Mouse (Mus musculus) stomach, embryonic 14.5 days (tissue): Measurements from ENCODE around the gene Gpr157. TPM values are rescaled to one million over a fixed set of nuclear protein-coding genes. Genes with fewer than 3 reads are reported as not detected.

Experiments
- ATAC-seq: fragments of 200-750 bp; cut with Nextera tagmentation; 2 replicates; pipeline ENCODE4 v1.8.0; 2017; ENCODE audit warnings: low read depth, moderate TSS enrichment; ENCODE audit not compliant: insufficient number of reproducible peaks, insufficient read depth, low FRiP score
- H3K27ac ChIP-seq: fragments of 300-500 bp; sonication (generic); 2 replicates; pipeline ENCODE4 v1.5.1; 2014; ENCODE audit warnings: mild to moderate bottlenecking, low read length, moderate library complexity, mixed read lengths
- H3K27me3 ChIP-seq: fragments of 300-500 bp; sonication (generic); 2 replicates; pipeline ENCODE4 v1.6.1; 2014; ENCODE audit warnings: low read length, control low read depth, mixed read lengths; ENCODE audit not compliant: control insufficient read depth, insufficient read depth
- H3K36me3 ChIP-seq: fragments of 300-500 bp; sonication (generic); 2 replicates; pipeline ENCODE4 v1.6.1; 2014; ENCODE audit warnings: mild to moderate bottlenecking, control low read depth, low read length, moderate library complexity, mixed read lengths; ENCODE audit not compliant: control insufficient read depth, insufficient read depth
- H3K4me1 ChIP-seq: fragments of 300-500 bp; sonication (generic); 2 replicates; pipeline ENCODE4 v1.6.1; 2014; ENCODE audit warnings: low read length, control low read depth, mixed read lengths; ENCODE audit not compliant: control insufficient read depth, insufficient read depth
- H3K4me2 ChIP-seq: fragments of 300-500 bp; sonication (generic); replicated peaks from 2 replicates; pipeline ENCODE4 v1.6.1; 2014; ENCODE audit warnings: low read depth, low read length, control low read depth
- H3K4me3 ChIP-seq: fragments of 300-500 bp; sonication (generic); 2 replicates; pipeline ENCODE4 v1.5.1; 2014; ENCODE audit warnings: low read depth, low read length, control low read depth
- H3K9ac ChIP-seq: fragments of 300-500 bp; sonication (generic); replicated peaks from 2 replicates; pipeline ENCODE4 v1.6.1; 2014; ENCODE audit warnings: low read depth, mild to moderate bottlenecking, control low read depth, low read length, moderate library complexity, mixed read lengths
- H3K9me3 ChIP-seq: fragments of 300-500 bp; sonication (generic); 2 replicates; pipeline ENCODE4 v1.6.1; 2016; ENCODE audit warnings: low read depth, low read length, control low read depth; ENCODE audit not compliant: control insufficient read depth
- WGBS: fragments of 180-500 bp; shearing (Covaris S2); extraction: QIAGEN DNeasy Blood & Tissue Kit; methylation state at CpG from one replicate; pipeline ENCODE4 v1.1.7; 2014; 5-methylcytosine and 5-hydroxymethylcytosine counted together
- polyA plus RNA-seq: library from polyadenylated mRNA; unstranded; fragments of >200 nt; fragmentation: Nextera tagmentation; extraction: Ambion mirVana; gene quantifications from 2 replicates; pipeline ENCODE4 v1.2.1, GENCODE M21; 2014

The Gpr157 gene
- polyA plus RNA-seq, 1 experiment from 2014 or later = 0.39 TPM

DNA sequence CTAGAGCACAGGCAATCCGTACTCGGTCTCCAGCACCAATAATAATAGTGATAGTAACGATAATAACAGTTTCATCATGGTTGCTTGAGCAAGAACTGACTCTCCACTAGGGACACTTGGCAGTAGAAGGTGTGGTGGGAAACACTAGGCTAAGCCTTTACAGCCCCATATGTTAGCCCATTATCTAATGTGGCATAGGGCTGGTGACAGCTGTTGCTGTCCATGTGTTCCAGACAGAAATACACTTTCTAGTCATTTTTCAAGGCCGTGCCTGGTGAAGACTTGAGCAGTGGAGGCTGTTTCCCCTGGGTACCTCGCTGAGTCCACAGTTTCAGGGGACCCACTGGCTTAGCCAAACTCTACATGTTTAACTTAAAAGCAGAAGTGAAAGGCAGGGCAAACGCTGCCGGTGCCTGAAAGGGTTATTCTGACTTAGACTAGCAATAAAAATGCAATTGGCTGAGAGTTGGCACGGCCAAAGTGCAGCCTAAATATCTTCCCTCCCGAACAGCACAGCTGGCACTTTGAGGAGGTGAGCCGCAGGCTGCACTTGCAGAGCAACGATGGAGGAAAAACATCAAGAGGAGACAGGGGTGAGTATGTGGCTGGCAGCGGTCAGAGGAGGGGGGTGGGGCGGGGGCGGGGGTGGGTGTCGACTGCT lies 33.1 kb downstream of the Gpr157 start:
- Histone ChIP-seq H3K36me3 (no peaks in the 10 kb centered on the region), H3K4me3 (no peak overlapping the region), H3K9ac (no peak overlapping the region; the same call in 1 of the 2 replicates), H3K9me3 (no peaks in the 10 kb centered on the region), H3K4me2 (no peak overlapping the region), H3K4me1 (peaks cover 4% of the 10 kb centered on the region; the same call in 1 of the 2 replicates), H3K27me3 (no peaks in the 10 kb centered on the region), H3K27ac (no peak overlapping the region)
- WGBS = 37% methylated on average over 15 of the region's 15 CpGs
- no peak for ATAC-seq

DNA sequence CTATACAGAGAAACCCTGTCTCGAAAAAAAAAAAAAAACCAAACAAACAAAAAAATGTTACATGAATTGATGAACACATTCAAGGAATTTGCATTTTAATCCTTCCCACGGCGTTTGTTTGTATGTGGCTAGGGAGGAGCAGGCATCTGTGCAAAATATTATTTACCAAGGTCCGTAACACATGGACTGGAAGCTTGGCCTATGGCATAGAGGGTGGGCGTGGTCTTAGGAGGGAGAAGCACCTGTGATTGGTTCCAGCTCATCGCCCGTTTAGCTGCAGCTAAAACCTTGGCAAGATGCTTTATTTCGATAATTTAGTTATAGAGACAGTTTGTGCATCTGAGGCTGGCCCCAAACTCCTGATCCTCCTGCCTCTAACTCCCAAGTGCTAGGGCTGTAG lies 34.3 kb downstream of the Gpr157 start:
- Histone ChIP-seq H3K4me1 (peaks cover 4% of the 10 kb centered on the region; the same call in 1 of the 2 replicates), H3K9ac (no peak overlapping the region), H3K27me3 (no peaks in the 10 kb centered on the region), H3K36me3 (no peaks in the 10 kb centered on the region), H3K4me2 (no peak overlapping the region), H3K9me3 (no peaks in the 10 kb centered on the region), H3K4me3 (no peak overlapping the region), H3K27ac (no peak overlapping the region)
- WGBS = 76% methylated on average over 8 of the region's 8 CpGs
- no peak for ATAC-seq

DNA sequence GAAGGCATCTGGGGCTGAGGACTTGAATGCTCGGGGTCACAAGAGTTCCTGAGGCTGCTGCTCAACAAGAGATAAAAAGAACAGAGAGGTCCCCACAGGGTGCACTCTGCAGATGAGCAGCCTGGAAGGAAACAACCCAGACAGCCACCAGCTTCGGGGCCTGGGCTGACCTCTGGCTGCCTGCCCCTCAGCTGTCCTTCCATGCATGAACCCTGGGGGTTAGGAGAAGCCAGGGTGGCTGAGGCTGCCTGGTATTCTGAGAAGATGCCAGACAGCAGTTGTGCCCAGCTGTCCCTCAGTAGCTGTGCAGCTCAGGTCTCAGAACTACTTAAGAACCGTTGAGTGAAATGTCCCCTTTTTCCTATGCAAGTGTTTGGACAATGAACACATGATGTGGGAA lies 35.3 kb downstream of the Gpr157 start:
- no peaks in the 10 kb centered on the region for H3K36me3 ChIP-seq
- no peak overlapping the region for H3K4me2 ChIP-seq
- H3K27me3 ChIP-seq = no peaks in the 10 kb centered on the region
- no peak overlapping the region for H3K9ac ChIP-seq
- H3K4me3 ChIP-seq = no peak overlapping the region
- H3K4me1 ChIP-seq = peaks cover 4% of the 10 kb centered on the region; the same call in 1 of the 2 replicates
- no peaks in the 10 kb centered on the region for H3K9me3 ChIP-seq
- ATAC-seq = no peak
- WGBS = 53% methylated on average over 3 of the region's 3 CpGs
- H3K27ac ChIP-seq = no peak overlapping the region

DNA sequence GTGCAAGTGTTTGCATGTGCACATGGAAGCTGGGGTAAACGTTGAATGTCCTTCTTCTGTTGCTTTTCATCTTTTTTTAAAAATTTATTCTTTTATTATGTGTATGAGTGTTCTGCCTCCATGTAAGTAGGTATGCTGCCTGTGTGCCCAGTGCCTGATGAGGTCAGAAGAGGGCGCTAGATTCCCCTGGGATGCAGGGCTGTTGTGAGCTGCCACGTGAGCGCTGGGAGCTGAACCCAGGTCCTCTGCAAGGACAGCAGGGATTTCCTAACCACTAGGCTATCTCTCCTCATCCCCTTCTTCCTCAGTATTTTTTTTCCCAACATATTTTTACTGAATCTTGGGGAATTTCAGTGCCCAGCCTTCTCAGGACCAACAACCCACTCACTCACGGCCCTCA lies 39.2 kb downstream of the Gpr157 start:
- Histone ChIP-seq H3K36me3 (no peaks in the 10 kb centered on the region), H3K9ac (no peak overlapping the region), H3K4me2 (no peak overlapping the region), H3K9me3 (no peaks in the 10 kb centered on the region), H3K27me3 (no peaks in the 10 kb centered on the region), H3K27ac (no peak overlapping the region), H3K4me3 (no peak overlapping the region), H3K4me1 (no peaks in the 10 kb centered on the region)
- WGBS = 90% methylated on average over 5 of the region's 5 CpGs
- no peak for ATAC-seq

DNA sequence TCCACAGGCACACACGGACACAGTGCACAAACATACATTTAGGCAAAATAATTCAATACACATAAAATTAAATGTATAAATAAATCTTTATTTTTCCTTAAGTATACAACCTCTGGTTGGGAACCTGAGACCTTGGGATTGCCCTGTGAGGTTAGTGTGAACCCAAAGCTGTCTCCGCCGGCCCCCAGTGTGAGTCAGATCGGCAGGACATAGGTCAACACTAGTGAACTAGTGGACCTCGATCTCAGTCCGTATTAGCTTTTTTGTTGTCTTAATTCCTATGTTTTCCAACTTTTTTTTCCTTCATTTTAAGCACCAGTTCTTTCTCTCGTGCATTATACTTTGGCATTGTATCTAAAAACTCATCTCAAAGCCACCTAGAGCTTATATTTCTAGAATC lies 40.7 kb downstream of the Gpr157 start:
- WGBS = 87% methylated on average over 7 of the region's 7 CpGs
- H3K27me3 ChIP-seq = no peaks in the 10 kb centered on the region
- H3K9ac ChIP-seq = no peak overlapping the region
- no peak for ATAC-seq
- H3K27ac ChIP-seq = no peak overlapping the region
- no peaks in the 10 kb centered on the region for H3K36me3 ChIP-seq
- no peak overlapping the region for H3K4me2 ChIP-seq
- H3K4me3 ChIP-seq = no peak overlapping the region
- H3K9me3 ChIP-seq = no peaks in the 10 kb centered on the region
- no peaks in the 10 kb centered on the region for H3K4me1 ChIP-seq

DNA sequence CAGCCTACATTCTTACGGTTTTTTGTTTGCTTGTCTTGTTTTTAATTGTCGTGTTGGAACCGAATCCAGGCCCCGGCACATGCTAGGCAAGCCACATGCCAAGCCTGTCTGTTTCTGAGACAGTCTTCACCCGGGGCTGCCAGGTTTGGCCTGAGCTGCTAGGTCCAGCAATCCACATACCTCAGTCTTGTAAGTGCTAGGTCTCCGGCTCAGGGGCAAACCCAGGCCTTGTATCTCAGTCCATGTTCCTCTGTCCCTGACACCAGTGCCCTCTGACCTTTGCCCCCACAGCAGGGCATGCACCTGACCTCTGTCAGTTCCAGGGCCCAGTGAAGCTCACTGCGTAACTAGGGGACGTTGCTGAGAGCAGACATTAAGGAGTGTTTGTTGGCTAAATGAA lies 41.4 kb downstream of the Gpr157 start:
- no peaks in the 10 kb centered on the region for H3K27me3 ChIP-seq
- ATAC-seq = no peak
- no peak overlapping the region for H3K4me2 ChIP-seq
- H3K27ac ChIP-seq = no peak overlapping the region
- H3K4me1 ChIP-seq = no peaks in the 10 kb centered on the region
- 79% methylated on average over 8 of the region's 8 CpGs for WGBS
- H3K36me3 ChIP-seq = no peaks in the 10 kb centered on the region
- H3K9ac ChIP-seq = no peak overlapping the region
- no peaks in the 10 kb centered on the region for H3K9me3 ChIP-seq
- H3K4me3 ChIP-seq = no peak overlapping the region

DNA sequence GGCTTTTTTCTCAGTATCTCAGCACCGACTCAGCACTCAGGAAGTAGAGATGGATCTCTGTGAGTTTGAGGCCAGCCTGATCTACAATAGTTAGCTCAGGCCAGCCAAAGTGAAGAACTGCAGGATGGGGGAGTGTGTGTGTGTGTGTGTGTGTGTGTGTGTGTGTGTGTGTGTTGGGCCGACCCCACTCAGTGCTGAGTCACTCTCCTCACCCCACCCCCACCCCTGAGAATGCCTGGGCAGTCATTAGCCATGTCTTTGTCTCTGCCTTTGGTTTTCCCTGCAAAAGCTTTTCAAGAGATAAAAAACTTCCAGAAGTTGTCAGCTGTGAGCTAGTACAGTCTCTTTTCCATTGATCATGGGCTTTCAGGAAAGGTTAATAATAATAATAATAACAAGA lies 43.5 kb downstream of the Gpr157 start:
- Histone ChIP-seq H3K9ac (no peak overlapping the region), H3K4me3 (no peak overlapping the region), H3K36me3 (no peaks in the 10 kb centered on the region), H3K4me1 (no peaks in the 10 kb centered on the region), H3K27ac (no peak overlapping the region), H3K9me3 (no peaks in the 10 kb centered on the region), H3K4me2 (no peak overlapping the region), H3K27me3 (no peaks in the 10 kb centered on the region)
- WGBS = 14% methylated on average over 2 of the region's 2 CpGs
- no peak for ATAC-seq

DNA sequence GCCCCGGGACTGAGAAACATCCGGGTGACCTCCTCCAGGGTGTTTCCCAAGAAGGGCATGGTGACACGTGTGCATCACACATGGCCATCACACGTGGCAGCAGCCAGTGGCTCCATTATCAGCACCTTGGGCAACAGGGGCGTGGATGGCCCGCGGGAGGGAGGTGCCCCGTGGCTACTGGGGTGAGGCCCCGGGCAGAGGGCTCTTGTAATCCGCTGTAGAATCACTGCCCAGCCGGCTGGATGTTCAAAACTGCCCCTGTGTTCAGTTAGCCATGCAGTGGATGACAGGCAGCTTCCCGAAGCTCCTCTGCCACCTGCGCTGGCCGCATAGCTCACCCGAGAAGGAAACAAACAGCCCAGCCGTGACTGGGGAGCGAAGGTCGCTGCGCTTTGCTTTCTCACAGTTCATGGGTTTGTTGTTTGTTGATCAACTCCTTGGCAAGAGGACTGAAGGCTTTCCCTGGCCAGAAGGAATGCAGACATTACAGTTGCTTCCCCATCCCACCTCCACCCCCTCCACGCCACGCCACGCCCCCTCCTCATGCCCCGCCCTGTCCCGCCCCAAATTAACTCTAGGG lies 45.6 kb downstream of the Gpr157 start:
- H3K4me1 ChIP-seq = no peaks in the 10 kb centered on the region
- no peak overlapping the region for H3K27ac ChIP-seq
- H3K9ac ChIP-seq = no peak overlapping the region
- no peaks in the 10 kb centered on the region for H3K9me3 ChIP-seq
- WGBS = 26% methylated on average over 24 of the region's 24 CpGs
- peak overlapping the region; percentile 11; the same call in 1 of the 2 replicates for H3K4me3 ChIP-seq
- no peaks in the 10 kb centered on the region for H3K27me3 ChIP-seq
- H3K4me2 ChIP-seq = peak overlapping the region; percentile 47
- H3K36me3 ChIP-seq = no peaks in the 10 kb centered on the region
- peak; percentile 19; the same call in 1 of the 2 replicates for ATAC-seq

DNA sequence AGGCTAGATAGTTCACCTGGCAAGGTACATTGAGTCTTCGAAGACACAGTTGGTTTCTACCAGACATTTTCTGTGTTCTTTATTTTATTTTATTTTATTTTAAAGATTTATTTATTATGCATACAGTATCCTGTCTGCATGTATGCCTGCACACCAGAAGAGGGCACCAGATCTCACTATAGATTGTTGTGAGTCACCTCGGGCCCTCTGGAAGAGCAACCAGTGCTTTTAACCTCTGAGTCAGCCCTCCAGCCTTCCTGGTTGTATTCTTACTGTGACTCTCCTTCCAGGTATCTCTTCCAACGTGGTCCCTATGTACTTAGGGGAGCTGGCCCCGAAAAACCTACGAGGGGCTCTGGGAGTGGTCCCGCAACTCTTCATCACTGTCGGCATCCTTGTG lies 48.1 kb downstream of the Gpr157 start:
- Histone ChIP-seq H3K27me3 (no peaks in the 10 kb centered on the region), H3K36me3 (no peaks in the 10 kb centered on the region), H3K27ac (no peak overlapping the region), H3K9me3 (no peaks in the 10 kb centered on the region), H3K4me2 (no peak overlapping the region), H3K4me3 (no peak overlapping the region), H3K4me1 (no peaks in the 10 kb centered on the region), H3K9ac (no peak overlapping the region)
- ATAC-seq = no peak
- 77% methylated on average over 7 of the region's 7 CpGs for WGBS
